Mouse (Mus musculus) MEL (cell line): Measurements from ENCODE around the gene Dmrta2. TPM values are rescaled to one million over a fixed set of nuclear protein-coding genes. Genes with fewer than 3 reads are reported as not detected.

Source experiments
- DNase-seq: peaks from one replicate; pipeline ENCODE4 v3.0.0; 2011; ENCODE audit warnings: low read depth, low spot score
- H3K27ac ChIP-seq: 2 replicates; pipeline ENCODE4 v1.5.1; 2012; ENCODE audit warnings: low read depth, mild to moderate bottlenecking, control low read depth, low read length, moderate library complexity; ENCODE audit not compliant: control insufficient read depth
- H3K27me3 ChIP-seq, 2 experiments: fragments of 150-350 bp in 1 of 2; sonication (generic) in 1 of 2; 2 replicates each; pipeline ENCODE4 v1.6.1; 2012; ENCODE audit warnings: low read length in 2 of 2, mild to moderate bottlenecking in 2 of 2, improper control_type of control experiment in 1 of 2, moderate library complexity in 1 of 2; ENCODE audit not compliant: insufficient read depth in 2 of 2, control insufficient read depth in 1 of 2
- H3K36me3 ChIP-seq, 2 experiments: 2 replicates each; pipeline ENCODE4 v1.6.1; 2012 to 2014; ENCODE audit warnings: low read length in 2 of 2, improper control_type of control experiment in 1 of 2, inconsistent platforms in 1 of 2, mild to moderate bottlenecking in 1 of 2; ENCODE audit not compliant: insufficient read depth in 2 of 2, control insufficient read depth in 1 of 2
- H3K4me1 ChIP-seq, 2 experiments: fragments of 150-350 bp in 1 of 2; sonication (generic) in 1 of 2; 2 replicates each; pipeline ENCODE4 v1.6.1; 2012; ENCODE audit warnings: low read length in 2 of 2, improper control_type of control experiment in 1 of 2, mild to moderate bottlenecking in 1 of 2; ENCODE audit not compliant: insufficient read depth in 2 of 2, control insufficient read depth in 1 of 2
- H3K4me3 ChIP-seq, 2 experiments: fragments of 150-350 bp in 1 of 2; sonication (generic) in 1 of 2; 2 replicates each; pipeline ENCODE4 v1.5.1; 2012; ENCODE audit warnings: low read depth in 2 of 2, low read length in 2 of 2, mild to moderate bottlenecking in 2 of 2, moderate library complexity in 2 of 2, control low read depth in 1 of 2, improper control_type of control experiment in 1 of 2; ENCODE audit not compliant: control insufficient read depth in 1 of 2, insufficient read depth in 1 of 2
- H3K79me2 ChIP-seq: 2 replicates; pipeline ENCODE4 v1.6.1; 2012; ENCODE audit warnings: mild to moderate bottlenecking, low read length, moderate library complexity; ENCODE audit not compliant: control insufficient read depth, poor library complexity, insufficient read depth
- H3K9ac ChIP-seq: 2 replicates; pipeline ENCODE4 v1.6.1; 2012; ENCODE audit warnings: low read depth, mild to moderate bottlenecking, control low read depth, low read length, moderate library complexity; ENCODE audit not compliant: control insufficient read depth, poor library complexity, severe bottlenecking
- H3K9me3 ChIP-seq: fragments of 150-350 bp; sonication (generic); replicated peaks from 2 replicates; pipeline ENCODE4 v1.6.1; 2012; ENCODE audit warnings: mild to moderate bottlenecking, low read length, improper control_type of control experiment, moderate library complexity; ENCODE audit not compliant: insufficient read depth
- BHLHE40 ChIP-seq: IDR thresholded peaks from 2 replicates; pipeline ENCODE4 v1.6.1; 2012; ENCODE audit warnings: low read depth, mild to moderate bottlenecking, inconsistent platforms, low read length, improper control_type of control experiment, borderline replicate concordance
- CHD1 ChIP-seq: IDR thresholded peaks from 2 replicates; pipeline ENCODE4 v1.6.1; 2012; ENCODE audit warnings: low read depth, mild to moderate bottlenecking, inconsistent platforms, low read length, improper control_type of control experiment
- CHD2 ChIP-seq: IDR thresholded peaks from 2 replicates; pipeline ENCODE4 v1.6.1; 2011; ENCODE audit warnings: low read length, improper control_type of control experiment
- CTCF ChIP-seq, 3 experiments: IDR thresholded peaks in 2 of 3; conservative IDR thresholded peaks in 1 of 3; 2 replicates each; pipeline ENCODE4 v1.5.1; 2011 to 2012; ENCODE audit warnings: low read length in 3 of 3, low read depth in 2 of 3, mild to moderate bottlenecking in 2 of 3, improper control_type of control experiment in 1 of 3, inconsistent platforms in 1 of 3, mixed read lengths in 1 of 3, moderate library complexity in 1 of 3; ENCODE audit not compliant: control insufficient read depth in 1 of 3, insufficient read depth in 1 of 3, poor library complexity in 1 of 3, severe bottlenecking in 1 of 3
- EP300 ChIP-seq, 2 experiments: IDR thresholded peaks; 2 replicates each; pipeline ENCODE4 v1.6.1; 2011; ENCODE audit warnings: improper control_type of control experiment in 2 of 2, low read length in 2 of 2, low read depth in 1 of 2, mild to moderate bottlenecking in 1 of 2
- ETS1 ChIP-seq: IDR thresholded peaks from 2 replicates; pipeline ENCODE4 v1.6.1; 2012; ENCODE audit warnings: low read depth, mild to moderate bottlenecking, inconsistent platforms, low read length, improper control_type of control experiment, moderate library complexity
- GATA1 ChIP-seq: IDR thresholded peaks from 2 replicates; pipeline ENCODE4 v1.6.1; 2011; ENCODE audit warnings: low read depth, low read length, improper control_type of control experiment
- MEF2A ChIP-seq: IDR thresholded peaks from 2 replicates; pipeline ENCODE4 v1.6.1; 2014; ENCODE audit warnings: low read depth, mild to moderate bottlenecking, inconsistent platforms, low read length, improper control_type of control experiment; ENCODE audit not compliant: poor library complexity, insufficient replicate concordance, severe bottlenecking; ENCODE audit errors: extremely low read depth
- MXI1 ChIP-seq: IDR thresholded peaks from 2 replicates; pipeline ENCODE4 v1.6.1; 2011; ENCODE audit warnings: mild to moderate bottlenecking, low read depth, low read length, improper control_type of control experiment
- MYB ChIP-seq: IDR thresholded peaks from 2 replicates; pipeline ENCODE4 v1.6.1; 2011; ENCODE audit warnings: mild to moderate bottlenecking, low read depth, low read length, improper control_type of control experiment
- POLR2A ChIP-seq, 2 experiments: IDR thresholded peaks; 2 replicates each; pipeline ENCODE4 v1.6.1; 2011 to 2012; ENCODE audit warnings: low read length in 2 of 2, mild to moderate bottlenecking in 2 of 2, control low read depth in 1 of 2, improper control_type of control experiment in 1 of 2, low read depth in 1 of 2, moderate library complexity in 1 of 2; ENCODE audit not compliant: control insufficient read depth in 1 of 2, insufficient read depth in 1 of 2, poor library complexity in 1 of 2
- RAD21 ChIP-seq: IDR thresholded peaks from 2 replicates; pipeline ENCODE4 v1.6.1; 2011; ENCODE audit warnings: mild to moderate bottlenecking, low read depth, low read length, improper control_type of control experiment
- RCOR1 ChIP-seq: IDR thresholded peaks from 2 replicates; pipeline ENCODE4 v1.6.1; 2012; ENCODE audit warnings: low read depth, mild to moderate bottlenecking, inconsistent platforms, low read length, improper control_type of control experiment
- SIN3A ChIP-seq: IDR thresholded peaks from 2 replicates; pipeline ENCODE4 v1.6.1; 2012; ENCODE audit warnings: low read length, improper control_type of control experiment, inconsistent platforms
- SMC3 ChIP-seq: IDR thresholded peaks from 2 replicates; pipeline ENCODE4 v1.6.1; 2011; ENCODE audit warnings: low read depth, low read length, improper control_type of control experiment
- TCF12 ChIP-seq: IDR thresholded peaks from 2 replicates; pipeline ENCODE4 v1.6.1; 2014; ENCODE audit warnings: low read depth, mild to moderate bottlenecking, inconsistent platforms, low read length, improper control_type of control experiment, moderate library complexity
- ZC3H11A ChIP-seq: IDR thresholded peaks from 2 replicates; pipeline ENCODE4 v1.6.1; 2012; ENCODE audit warnings: low read depth, mild to moderate bottlenecking, inconsistent platforms, low read length, improper control_type of control experiment
- ZKSCAN1 ChIP-seq: IDR thresholded peaks from 2 replicates; pipeline ENCODE4 v1.6.1; 2012; ENCODE audit warnings: low read depth, mild to moderate bottlenecking, inconsistent platforms, low read length, improper control_type of control experiment, moderate library complexity
- ZMIZ1 ChIP-seq: IDR thresholded peaks from 2 replicates; pipeline ENCODE4 v1.6.1; 2012; ENCODE audit warnings: low read depth, mild to moderate bottlenecking, inconsistent platforms, low read length, improper control_type of control experiment, moderate library complexity
- polyA plus RNA-seq, 2 experiments: library from polyadenylated mRNA; stranded (reverse) in 1 of 2; unstranded in 1 of 2; fragments of >175 nt in 1 of 2; fragments of >200 nt in 1 of 2; gene quantifications; 2 replicates each; pipeline versions ENCODE4 v1.2.1 to v1.2.4; 2012; ENCODE audit warnings: low replicate concordance in 2 of 2, low read depth in 1 of 2; ENCODE audit not compliant: insufficient read length in 2 of 2, insufficient read depth in 1 of 2, missing spikeins in 1 of 2
- total RNA-seq: library from RNA; depleted of rRNA; stranded (reverse); fragments of 300-350 nt; gene quantifications from 2 replicates; pipeline ENCODE4 v1.2.3, GENCODE M21; 2012

Gene Dmrta2
- total and polyA plus RNA-seq, 3 experiments, result 0.08 to 0.11 TPM; not detected in 1

GRCm38 (mm10) chr4:110006044-110006443, 28.2 kb downstream of the Dmrta2 start:
- Histone ChIP-seq H3K4me1 (peaks cover 0 to 13% of the 10 kb centered on the region in 2 experiments; a peak in 2 of 4 replicates), H3K9me3 (peaks cover 2% of the 10 kb centered on the region; the same call in 1 of the 2 replicates), H3K9ac (no peak overlapping the region), H3K36me3 (no peaks in the 10 kb centered on the region), H3K79me2 (no peaks in the 10 kb centered on the region), H3K27ac (no peak overlapping the region), H3K27me3 (no peaks in the 10 kb centered on the region), H3K4me3 (no peak overlapping the region)
- no peak for DNase-seq
- TF ChIP-seq SIN3A (peak; percentile 29; the same call in 1 of the 2 replicates), EP300 (IDR thresholded peaks at IDR 0.05; ENCODE audit: low read depth in 1 of 2, low read length in 2 of 2) (peak; percentile 78 to 88), POLR2A (IDR thresholded peaks at IDR 0.05; ENCODE audit: control insufficient read depth in 1 of 2, insufficient read depth in 1 of 2, low read depth in 1 of 2, low read length in 2 of 2, poor library complexity in 1 of 2) (no peak), RCOR1 (peak; percentile 45; the same call in 1 of the 2 replicates), ETS1 (peak; percentile 76), TCF12 (peak; percentile 96), GATA1 (peak; percentile 79), MEF2A (peak; percentile 92; the same call in 1 of the 2 replicates), ZKSCAN1 (no peak)

- TF ChIP-seq SIN3A, result no peak
- TF ChIP-seq CHD1, result no peak
- TF ChIP-seq ZKSCAN1, result no peak
- peak; percentile 45 for TF ChIP-seq ZC3H11A
- TF ChIP-seq EP300 (IDR thresholded peaks at IDR 0.05; ENCODE audit: low read depth in 1 of 2, low read length in 2 of 2), result peak in 1 of 2 experiments; percentile 35; a peak in 1 of 4 replicates
- TF ChIP-seq POLR2A (IDR thresholded peaks at IDR 0.05; ENCODE audit: control insufficient read depth in 1 of 2, insufficient read depth in 1 of 2, low read depth in 1 of 2, low read length in 2 of 2, poor library complexity in 1 of 2), result no peak
- TF ChIP-seq CTCF (IDR thresholded peaks at IDR 0.05 in 2 of 3, conservative IDR thresholded peaks at IDR 0.05 in 1 of 3; ENCODE audit: control insufficient read depth in 1 of 3, insufficient read depth in 1 of 3, low read depth in 2 of 3, low read length in 3 of 3, poor library complexity in 1 of 3, severe bottlenecking in 1 of 3), result peak; percentile 80 to 87 (median 83)
- 0 out of 2 replicates have a peak, but pooled peaks have one; percentile 29 for TF ChIP-seq TCF12
- peak; percentile 83 for TF ChIP-seq SMC3
- 0 out of 2 replicates have a peak, but pooled peaks have one; percentile 23 for TF ChIP-seq MXI1
- no peak for TF ChIP-seq GATA1
- TF ChIP-seq BHLHE40, result no peak
- TF ChIP-seq ZMIZ1, result no peak
- no peak for TF ChIP-seq MYB
- peak; percentile 48 for TF ChIP-seq RAD21
- no peak for TF ChIP-seq CHD2
- H3K4me3 ChIP-seq, result peak overlapping the region; percentile 7 to 11; a peak in 1 of 4 replicates
- no peaks in the 10 kb centered on the region for H3K79me2 ChIP-seq
- H3K9me3 ChIP-seq, result no peaks in the 10 kb centered on the region
- no peak overlapping the region for H3K9ac ChIP-seq
- no peak overlapping the region for H3K27ac ChIP-seq
- peaks cover 0 to 14% of the 10 kb centered on the region in 2 experiments; a peak in 2 of 4 replicates for H3K4me1 ChIP-seq
- DNase-seq, result peak; percentile 71
- peaks cover 0 to 7% of the 10 kb centered on the region in 2 experiments; a peak in 1 of 4 replicates for H3K36me3 ChIP-seq
- no peaks in the 10 kb centered on the region for H3K27me3 ChIP-seq
Observed at GRCm38 (mm10) chr4:110019145-110019544, 41.3 kb downstream of the Dmrta2 start.
